Mouse (Mus musculus): Measurements from ENCODE around the gene U2af2. TPM values are rescaled to one million over a fixed set of nuclear protein-coding genes. Genes with fewer than 3 reads are reported as not detected.
A peak's percentile ranks its signal among the peaks of the same experiment; 100 is the strongest.

U2af2 gene
- polyA plus RNA-seq, 1 experiment from 2014 or later, result 112 TPM

- 1% methylated on average over 65 of the region's 65 CpGs for WGBS
- H3K9me3 ChIP-seq (ENCODE audit: control insufficient read depth, low read length), result no peaks in the 10 kb centered on the region
Measured at GRCm38 (mm10) chr7:5051193-5052192, 10.4 kb upstream of the U2af2 start, which contains the start of gene Zfp580. Zfp580 (plus strand) TSS chr7:5051538.

GRCm38 (mm10) chr7:5052438-5052837 lies 9.5 kb upstream of the U2af2 start:
- 3% methylated on average over 12 of the region's 12 CpGs for WGBS
- Histone ChIP-seq H3K9ac (ENCODE audit: low read depth, low read length) (peak overlapping the region; percentile 67), H3K36me3 (ENCODE audit: control insufficient read depth, insufficient read depth, low read length) (no peaks in the 10 kb centered on the region), H3K4me2 (ENCODE audit: low read depth, low read length) (peak overlapping the region; percentile 87), H3K4me1 (ENCODE audit: control insufficient read depth, insufficient read depth, low read length) (peaks cover 34% of the 10 kb centered on the region), H3K4me3 (ENCODE audit: low read length) (peak overlapping the region; percentile 76), H3K27ac (ENCODE audit: low read length) (no peak overlapping the region), H3K27me3 (replicated peaks; ENCODE audit: control insufficient read depth, insufficient read depth, low read length) (peaks cover 57% of the 10 kb centered on the region), H3K9me3 (ENCODE audit: control insufficient read depth, low read length) (no peaks in the 10 kb centered on the region)
- no peak for ATAC-seq

More at GRCm38 (mm10) chr7:5051193-5052192, 10.4 kb upstream of the U2af2 start, which contains the start of gene Zfp580:
- H3K4me1 ChIP-seq (ENCODE audit: control insufficient read depth, insufficient read depth, low read length), result peaks cover 30% of the 10 kb centered on the region
- H3K9ac ChIP-seq (ENCODE audit: low read depth, low read length), result peak within 1 kb of the TSS; percentile 90
- H3K4me2 ChIP-seq (ENCODE audit: low read depth, low read length), result peak within 1 kb of the TSS; percentile 87
- H3K36me3 ChIP-seq (ENCODE audit: control insufficient read depth, insufficient read depth, low read length), result no peaks in the 10 kb centered on the region
- H3K27ac ChIP-seq (ENCODE audit: low read length), result peak within 1 kb of the TSS; percentile 50; the same call in 1 of the 2 replicates
- peak within 1 kb of the TSS; percentile 76 for H3K4me3 ChIP-seq (ENCODE audit: low read length)
- H3K27me3 ChIP-seq (replicated peaks; ENCODE audit: control insufficient read depth, insufficient read depth, low read length), result peaks cover 47% of the 10 kb centered on the region
- peak; percentile 84 for ATAC-seq

GRCm38 (mm10) chr7:5052931-5053343 lies 9.0 kb upstream of the U2af2 start:
- Histone ChIP-seq H3K4me2 (ENCODE audit: low read depth, low read length) (peak overlapping the region; percentile 87), H3K27me3 (replicated peaks; ENCODE audit: control insufficient read depth, insufficient read depth, low read length) (peaks cover 61% of the 10 kb centered on the region), H3K27ac (ENCODE audit: low read length) (no peak overlapping the region), H3K4me1 (ENCODE audit: control insufficient read depth, insufficient read depth, low read length) (peaks cover 38% of the 10 kb centered on the region), H3K36me3 (ENCODE audit: control insufficient read depth, insufficient read depth, low read length) (no peaks in the 10 kb centered on the region), H3K9me3 (ENCODE audit: control insufficient read depth, low read length) (no peaks in the 10 kb centered on the region), H3K9ac (ENCODE audit: low read depth, low read length) (peak overlapping the region; percentile 67), H3K4me3 (ENCODE audit: low read length) (peak overlapping the region; percentile 76)
- WGBS, result 3% methylated on average over 45 of the region's 45 CpGs
- no peak for ATAC-seq

- no peaks in the 10 kb centered on the region for H3K9me3 ChIP-seq (ENCODE audit: control insufficient read depth, low read length)
- peaks cover 38% of the 10 kb centered on the region for H3K4me1 ChIP-seq (ENCODE audit: control insufficient read depth, insufficient read depth, low read length)
- peak overlapping the region; percentile 76 for H3K4me3 ChIP-seq (ENCODE audit: low read length)
- no peak overlapping the region for H3K27ac ChIP-seq (ENCODE audit: low read length)
- 13% methylated on average over 32 of the region's 32 CpGs for WGBS
- no peaks in the 10 kb centered on the region for H3K36me3 ChIP-seq (ENCODE audit: control insufficient read depth, insufficient read depth, low read length)
- H3K27me3 ChIP-seq (replicated peaks; ENCODE audit: control insufficient read depth, insufficient read depth, low read length), result peaks cover 64% of the 10 kb centered on the region
- no peak for ATAC-seq
- peak overlapping the region; percentile 67 for H3K9ac ChIP-seq (ENCODE audit: low read depth, low read length)
- H3K4me2 ChIP-seq (ENCODE audit: low read depth, low read length), result peak overlapping the region; percentile 87
Measured at GRCm38 (mm10) chr7:5053456-5054179, 8.3 kb upstream of the U2af2 start.

GRCm38 (mm10) chr7:5056651-5057263 lies 5.2 kb upstream of the U2af2 start:
- Histone ChIP-seq H3K27me3 (replicated peaks; ENCODE audit: control insufficient read depth, insufficient read depth, low read length) (peaks cover 58% of the 10 kb centered on the region), H3K27ac (ENCODE audit: low read length) (peak overlapping the region; percentile 18; the same call in 1 of the 2 replicates)

GRCm38 (mm10) chr7:5057381-5057780 lies 4.6 kb upstream of the U2af2 start:
- peaks cover 56% of the 10 kb centered on the region for H3K27me3 ChIP-seq (replicated peaks; ENCODE audit: control insufficient read depth, insufficient read depth, low read length)
- WGBS, result 35% methylated on average over 8 of the region's 8 CpGs
- no peaks in the 10 kb centered on the region for H3K9me3 ChIP-seq (ENCODE audit: control insufficient read depth, low read length)
- no peaks in the 10 kb centered on the region for H3K36me3 ChIP-seq (ENCODE audit: control insufficient read depth, insufficient read depth, low read length)
- ATAC-seq, result no peak
- peak overlapping the region; percentile 51 for H3K4me3 ChIP-seq (ENCODE audit: low read length)
- H3K4me2 ChIP-seq (ENCODE audit: low read depth, low read length), result peak overlapping the region; percentile 70
- no peak overlapping the region for H3K27ac ChIP-seq (ENCODE audit: low read length)
- H3K4me1 ChIP-seq (ENCODE audit: control insufficient read depth, insufficient read depth, low read length), result peaks cover 35% of the 10 kb centered on the region
- H3K9ac ChIP-seq (ENCODE audit: low read depth, low read length), result peak overlapping the region; percentile 73

More at GRCm38 (mm10) chr7:5056651-5057263, 5.2 kb upstream of the U2af2 start:
- Histone ChIP-seq H3K36me3 (ENCODE audit: control insufficient read depth, insufficient read depth, low read length) (no peaks in the 10 kb centered on the region), H3K9me3 (ENCODE audit: control insufficient read depth, low read length) (no peaks in the 10 kb centered on the region), H3K4me1 (ENCODE audit: control insufficient read depth, insufficient read depth, low read length) (peaks cover 39% of the 10 kb centered on the region), H3K4me3 (ENCODE audit: low read length) (peak overlapping the region; percentile 51), H3K4me2 (ENCODE audit: low read depth, low read length) (peak overlapping the region; percentile 70), H3K9ac (ENCODE audit: low read depth, low read length) (peak overlapping the region; percentile 73)
- WGBS, result 2% methylated on average over 53 of the region's 55 CpGs
- no peak for ATAC-seq

GRCm38 (mm10) chr7:5057804-5058203 lies 4.1 kb upstream of the U2af2 start:
- no peak overlapping the region for H3K9ac ChIP-seq (ENCODE audit: low read depth, low read length)
- WGBS, result 44% methylated on average over 11 of the region's 11 CpGs

GRCm38 (mm10) chr7:5058631-5059030 lies 3.3 kb upstream of the U2af2 start:
- 100% methylated on average over 1 of the region's 1 CpGs for WGBS
- H3K4me1 ChIP-seq (ENCODE audit: control insufficient read depth, insufficient read depth, low read length), result peaks cover 24% of the 10 kb centered on the region
- H3K4me3 ChIP-seq (ENCODE audit: low read length), result no peak overlapping the region
- H3K9ac ChIP-seq (ENCODE audit: low read depth, low read length), result no peak overlapping the region
- peaks cover 45% of the 10 kb centered on the region for H3K27me3 ChIP-seq (replicated peaks; ENCODE audit: control insufficient read depth, insufficient read depth, low read length)
- H3K9me3 ChIP-seq (ENCODE audit: control insufficient read depth, low read length), result no peaks in the 10 kb centered on the region
- no peaks in the 10 kb centered on the region for H3K36me3 ChIP-seq (ENCODE audit: control insufficient read depth, insufficient read depth, low read length)
- H3K4me2 ChIP-seq (ENCODE audit: low read depth, low read length), result no peak overlapping the region
- H3K27ac ChIP-seq (ENCODE audit: low read length), result no peak overlapping the region
- ATAC-seq, result no peak

More at GRCm38 (mm10) chr7:5057804-5058203, 4.1 kb upstream of the U2af2 start:
- Histone ChIP-seq H3K4me1 (ENCODE audit: control insufficient read depth, insufficient read depth, low read length) (peaks cover 31% of the 10 kb centered on the region), H3K4me2 (ENCODE audit: low read depth, low read length) (peak overlapping the region; percentile 70; the same call in 1 of the 2 replicates), H3K27ac (ENCODE audit: low read length) (no peak overlapping the region), H3K27me3 (replicated peaks; ENCODE audit: control insufficient read depth, insufficient read depth, low read length) (peaks cover 54% of the 10 kb centered on the region), H3K36me3 (ENCODE audit: control insufficient read depth, insufficient read depth, low read length) (no peaks in the 10 kb centered on the region), H3K4me3 (ENCODE audit: low read length) (no peak overlapping the region; the same call in 1 of the 2 replicates), H3K9me3 (ENCODE audit: control insufficient read depth, low read length) (no peaks in the 10 kb centered on the region)
- ATAC-seq, result no peak
